Mouse (Mus musculus) myocyte (in vitro differentiated cells): ENCODE measurements around the gene Aurkaip1. TPM values are rescaled to one million over a fixed set of nuclear protein-coding genes. Genes with fewer than 3 reads are reported as not detected.

Experiments
- H3K27me3 ChIP-seq: one replicate; pipeline ENCODE4 v1.6.1; 2011; ENCODE audit not compliant: control insufficient read depth, insufficient read depth, insufficient read length
- H3K36me3 ChIP-seq: one replicate; pipeline ENCODE4 v1.6.1; 2011; ENCODE audit not compliant: control insufficient read depth, insufficient read depth
- H3K4me2 ChIP-seq: one replicate; pipeline ENCODE4 v1.6.1; 2011; ENCODE audit warnings: low read depth, control low read depth
- H3K4me3 ChIP-seq: one replicate; pipeline ENCODE4 v1.5.1; 2011; ENCODE audit warnings: mild to moderate bottlenecking, control low read depth, moderate library complexity
- H3K79me2 ChIP-seq: one replicate; pipeline ENCODE4 v1.6.1; 2011; ENCODE audit not compliant: control insufficient read depth, insufficient read depth
- H3ac ChIP-seq: one replicate; pipeline ENCODE4 v1.6.1; 2011; ENCODE audit not compliant: control insufficient read depth, insufficient read length
- CEBPB ChIP-seq: IDR thresholded peaks from 2 replicates; pipeline ENCODE4 v1.6.1; 2011; ENCODE audit warnings: mild to moderate bottlenecking, moderate library complexity; ENCODE audit not compliant: poor library complexity, insufficient read depth, severe bottlenecking
- E2F4 ChIP-seq: IDR thresholded peaks from one replicate; pipeline ENCODE4 v1.6.1; 2011; ENCODE audit warnings: mild to moderate bottlenecking, control low read depth, moderate library complexity; ENCODE audit not compliant: insufficient read depth
- MAX ChIP-seq: IDR thresholded peaks from one replicate; pipeline ENCODE4 v1.6.1; 2011; ENCODE audit warnings: low read depth, mild to moderate bottlenecking, control low read depth
- MYOD1 ChIP-seq, 3 experiments: IDR thresholded peaks; one replicate each; pipeline ENCODE4 v1.6.1; 2011; ENCODE audit warnings: control low read depth in 2 of 3, low read depth in 2 of 3, mild to moderate bottlenecking in 2 of 3, moderate library complexity in 1 of 3; ENCODE audit not compliant: insufficient read length in 2 of 3, control insufficient read depth in 1 of 3
- MYOG ChIP-seq, 3 experiments: IDR thresholded peaks; one replicate each; pipeline ENCODE4 v1.6.1; 2011; ENCODE audit warnings: control low read depth in 2 of 3, low read depth in 2 of 3, mild to moderate bottlenecking in 2 of 3; ENCODE audit not compliant: insufficient read length in 2 of 3, control insufficient read depth in 1 of 3, insufficient read depth in 1 of 3
- POLR2A ChIP-seq: IDR thresholded peaks from one replicate; pipeline ENCODE4 v1.6.1; 2011; ENCODE audit warnings: low read depth, mild to moderate bottlenecking, control low read depth, moderate library complexity; ENCODE audit not compliant: insufficient read length
- POLR2AphosphoS2 ChIP-seq: IDR thresholded peaks from one replicate; pipeline ENCODE4 v1.6.1; 2011; ENCODE audit warnings: low read depth, control low read depth; ENCODE audit not compliant: insufficient read length
- REST ChIP-seq: IDR thresholded peaks from one replicate; pipeline ENCODE4 v1.6.1; 2011; ENCODE audit warnings: mild to moderate bottlenecking, control low read depth, moderate library complexity; ENCODE audit not compliant: insufficient read depth, insufficient read length
- SRF ChIP-seq: IDR thresholded peaks from one replicate; pipeline ENCODE4 v1.6.1; 2011; ENCODE audit warnings: low read depth; ENCODE audit not compliant: control insufficient read depth, insufficient read length
- TCF12 ChIP-seq: IDR thresholded peaks from one replicate; pipeline ENCODE4 v1.6.1; 2011; ENCODE audit warnings: mild to moderate bottlenecking, control low read depth; ENCODE audit not compliant: poor library complexity, insufficient read depth, severe bottlenecking
- TCF3 ChIP-seq: IDR thresholded peaks from one replicate; pipeline ENCODE4 v1.6.1; 2011; ENCODE audit warnings: low read depth, control low read depth; ENCODE audit not compliant: insufficient read length
- USF1 ChIP-seq: IDR thresholded peaks from one replicate; pipeline ENCODE4 v1.6.1; 2011; ENCODE audit warnings: low read depth, mild to moderate bottlenecking, control low read depth, moderate library complexity
- polyA plus RNA-seq: library from polyadenylated mRNA; unstranded; fragments of >200 nt; fragmentation: generic; extraction: Trizol; gene quantifications from one replicate; pipeline ENCODE4 v1.2.1, GENCODE M21; 2012; ENCODE audit warnings: missing spikeins

Gene Aurkaip1
- polyA plus RNA-seq, 1 experiment: 152 TPM

GRCm38 (mm10) chr4:155840076-155841002, 9.3 kb downstream of the Aurkaip1 start:
- Histone ChIP-seq H3K79me2 (peaks cover 6% of the 10 kb centered on the region), H3K4me3 (peak overlapping the region; percentile 38), H3K4me2 (peak overlapping the region; percentile 78), H3ac (peak overlapping the region; percentile 2), H3K36me3 (peaks cover 6% of the 10 kb centered on the region), H3K27me3 (no peaks in the 10 kb centered on the region)
- TF ChIP-seq TCF3: no peak

DNA sequence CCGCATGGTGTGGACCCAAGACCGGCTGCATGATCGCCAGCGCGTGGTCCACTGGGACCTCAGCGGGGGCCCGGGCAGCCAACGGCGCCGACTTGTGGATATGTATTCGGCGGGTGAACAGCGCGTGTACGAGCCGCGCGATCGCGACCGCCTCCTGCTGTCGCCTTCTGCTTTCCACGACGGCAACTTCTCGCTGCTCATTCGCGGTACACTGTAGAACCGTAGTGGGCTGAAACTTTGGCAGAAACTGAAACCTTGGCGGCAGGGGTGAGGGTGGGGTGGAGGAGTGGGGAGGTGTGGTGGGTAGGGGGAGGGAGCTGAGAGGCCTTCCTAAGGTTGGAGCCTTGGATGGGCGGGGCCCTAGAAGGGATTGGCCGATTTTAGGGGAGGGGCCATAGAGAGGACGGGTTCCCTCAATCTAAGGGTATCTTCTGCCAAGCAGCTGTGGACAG, 10.0 kb downstream of the Aurkaip1 start:
- no peak overlapping the region for H3ac ChIP-seq
- H3K4me3 ChIP-seq: peak overlapping the region; percentile 38
- H3K36me3 ChIP-seq: peaks cover 6% of the 10 kb centered on the region
- H3K4me2 ChIP-seq: peak overlapping the region; percentile 78
- peaks cover 6% of the 10 kb centered on the region for H3K79me2 ChIP-seq
- no peak for TF ChIP-seq TCF12
- no peak for TF ChIP-seq CEBPB
- TF ChIP-seq POLR2A: peak; percentile 32
- H3K27me3 ChIP-seq: no peaks in the 10 kb centered on the region

DNA sequence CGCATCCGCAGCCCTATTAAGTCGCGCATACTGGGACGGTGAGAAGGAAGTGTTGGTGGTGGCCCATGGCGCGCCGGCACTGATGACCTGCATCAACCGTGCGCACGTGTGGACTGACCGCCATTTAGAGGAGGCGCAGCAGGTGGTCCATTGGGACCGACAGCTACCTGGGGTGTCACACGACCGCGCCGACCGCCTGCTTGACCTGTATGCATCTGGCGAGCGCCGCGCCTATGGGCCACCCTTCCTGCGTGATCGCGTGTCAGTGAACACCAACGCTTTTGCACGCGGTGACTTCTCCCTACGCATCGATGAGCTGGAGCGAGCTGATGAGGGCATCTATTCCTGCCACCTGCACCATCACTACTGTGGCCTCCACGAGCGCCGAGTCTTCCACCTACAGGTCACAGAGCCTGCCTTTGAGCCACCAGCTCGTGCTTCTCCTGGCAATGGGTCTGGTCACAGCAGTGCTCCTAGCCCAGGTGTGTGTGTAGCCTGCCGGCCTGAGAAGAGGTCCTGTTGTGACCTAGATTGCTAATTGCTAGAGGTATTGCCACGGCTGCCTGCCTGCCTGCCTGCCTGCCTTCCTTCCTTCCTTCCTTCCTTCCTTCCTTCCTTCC, 10.7 kb downstream of the Aurkaip1 start:
- peak overlapping the region; percentile 38 for H3K4me3 ChIP-seq
- TF ChIP-seq CEBPB (no peak), TCF3 (no peak), MAX (no peak), REST (no peak), MYOD1 (IDR thresholded peaks at IDR 0.05; ENCODE audit: control insufficient read depth in 1 of 3, insufficient read length in 2 of 3, low read depth in 2 of 3) (no peak), POLR2A (no peak)
- no peak overlapping the region for H3K4me2 ChIP-seq
- H3K79me2 ChIP-seq: peaks cover 6% of the 10 kb centered on the region
- peaks cover 6% of the 10 kb centered on the region for H3K36me3 ChIP-seq
- no peak overlapping the region for H3ac ChIP-seq
- H3K27me3 ChIP-seq: no peaks in the 10 kb centered on the region

DNA sequence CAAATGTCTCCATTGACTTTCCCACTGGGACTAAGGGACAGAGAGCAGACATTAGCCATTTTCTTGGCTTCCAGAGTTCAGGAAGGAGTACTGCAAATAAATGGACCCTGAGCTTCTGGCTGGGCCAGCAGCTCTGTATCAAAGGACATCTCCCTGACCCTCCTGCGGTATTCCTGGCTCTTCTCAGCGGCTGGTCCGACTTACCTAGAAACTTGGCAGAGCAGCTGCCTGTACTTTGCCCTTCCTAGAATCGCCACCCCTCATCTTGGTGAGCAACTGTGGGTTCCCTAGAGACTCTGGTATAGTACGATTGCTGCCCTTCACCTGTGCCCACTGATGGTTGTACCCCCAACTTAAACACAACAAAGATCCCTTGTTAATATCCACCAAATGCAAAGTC, 12.2 kb downstream of the Aurkaip1 start:
- no peak overlapping the region for H3ac ChIP-seq
- peaks cover 14% of the 10 kb centered on the region for H3K79me2 ChIP-seq
- TF ChIP-seq CEBPB: no peak
- no peak for TF ChIP-seq MYOD1 (IDR thresholded peaks at IDR 0.05; ENCODE audit: control insufficient read depth in 1 of 3, insufficient read length in 2 of 3, low read depth in 2 of 3)
- TF ChIP-seq MYOG (IDR thresholded peaks at IDR 0.05; ENCODE audit: control insufficient read depth in 1 of 3, insufficient read depth in 1 of 3, insufficient read length in 2 of 3, low read depth in 2 of 3): no peak
- TF ChIP-seq POLR2A: no peak
- no peak for TF ChIP-seq TCF3
- TF ChIP-seq E2F4: no peak
- TF ChIP-seq POLR2AphosphoS2: no peak
- no peak for TF ChIP-seq MAX
- TF ChIP-seq USF1: no peak
- TF ChIP-seq TCF12: no peak
- TF ChIP-seq SRF: no peak
- TF ChIP-seq REST: no peak
- no peak overlapping the region for H3K4me3 ChIP-seq
- H3K4me2 ChIP-seq: no peak overlapping the region
- H3K27me3 ChIP-seq: no peaks in the 10 kb centered on the region
- H3K36me3 ChIP-seq: peaks cover 6% of the 10 kb centered on the region

GRCm38 (mm10) chr4:155846871-155847578, 16.0 kb downstream of the Aurkaip1 start, which contains the start of gene Dvl1:
Gene Dvl1 (plus strand): TSS chr4:155847402.
- Histone ChIP-seq H3K79me2 (peaks cover 45% of the 10 kb centered on the region), H3K27me3 (no peaks in the 10 kb centered on the region), H3K4me2 (peak within 1 kb of the TSS; percentile 100), H3ac (peak within 1 kb of the TSS; percentile 28), H3K36me3 (peaks cover 6% of the 10 kb centered on the region), H3K4me3 (peak within 1 kb of the TSS; percentile 80)
- TF ChIP-seq POLR2AphosphoS2 (peak; percentile 75), MYOD1 (IDR thresholded peaks at IDR 0.05; ENCODE audit: control insufficient read depth in 1 of 3, insufficient read length in 2 of 3, low read depth in 2 of 3) (no peak), MYOG (IDR thresholded peaks at IDR 0.05; ENCODE audit: control insufficient read depth in 1 of 3, insufficient read depth in 1 of 3, insufficient read length in 2 of 3, low read depth in 2 of 3) (peak in 1 of 3 experiments; percentile 41), E2F4 (no peak), POLR2A (peak; percentile 67)
